Mouse (Mus musculus) urinary bladder, postnatal 14 days (tissue): ENCODE measurements around the gene Klra6.
"Not testable (repeated sequence)": the region's sequence is repeated elsewhere in the genome, so short reads cannot be mapped to it uniquely, and the experiment has no call there.

ENCODE experiments used
- DNase-seq: peaks from one replicate; pipeline ENCODE4 v3.0.0; 2021; ENCODE audit warnings: low spot score

Gene Klra6

GRCm38 (mm10) chr6:130026854-130027253, at the start of gene Klra6:
TSS of gene Klra6 (minus strand) at chr6:130026954.
- DNase-seq: no peak

GRCm38 (mm10) chr6:130067171-130067570, 40.4 kb upstream of the Klra6 start, which contains the start of gene Klra4:
TSS of gene Klra4 (minus strand) at chr6:130067271.
- not testable (repeated sequence) for DNase-seq

GRCm38 (mm10) chr6:130065196-130065595, 38.4 kb upstream of the Klra6 start:
- no peak for DNase-seq

GRCm38 (mm10) chr6:130035146-130035545, 8.4 kb upstream of the Klra6 start:
- not testable (repeated sequence) for DNase-seq

- not testable (repeated sequence) for DNase-seq
These were observed 4.8 kb upstream of the Klra6 start for GRCm38 (mm10) chr6:130031493-130032089.
